Mouse (Mus musculus) erythroblast, embryonic 14.5 days (primary cell): ENCODE data around the gene Gpc6. TPM values are rescaled to one million over a fixed set of nuclear protein-coding genes. Genes with fewer than 3 reads are reported as not detected.

Experiments
- H3K27me3 ChIP-seq: 2 replicates; pipeline ENCODE4 v1.6.1; 2012; ENCODE audit warnings: inconsistent platforms; ENCODE audit not compliant: control insufficient read depth
- H3K36me3 ChIP-seq: 2 replicates; pipeline ENCODE4 v1.6.1; 2012; ENCODE audit warnings: mild to moderate bottlenecking, inconsistent platforms; ENCODE audit not compliant: control insufficient read depth
- H3K4me1 ChIP-seq: 2 replicates; pipeline ENCODE4 v1.6.1; 2012; ENCODE audit warnings: inconsistent platforms; ENCODE audit not compliant: control insufficient read depth
- H3K4me3 ChIP-seq: replicated peaks from 2 replicates; pipeline ENCODE3; 2012; ENCODE audit warnings: moderate library complexity, mild to moderate bottlenecking, inconsistent platforms
- H3K9me3 ChIP-seq: 2 replicates; pipeline ENCODE4 v1.6.1; 2012; ENCODE audit warnings: low read length, inconsistent platforms, mixed read lengths; ENCODE audit not compliant: control insufficient read depth
- GATA1 ChIP-seq: IDR thresholded peaks from 2 replicates; pipeline ENCODE4 v1.6.1; 2012; ENCODE audit warnings: low read length, inconsistent platforms, mixed read lengths
- TAL1 ChIP-seq: IDR thresholded peaks from 3 replicates; pipeline ENCODE4 v1.6.1; 2012; ENCODE audit warnings: low read length, inconsistent platforms, mixed read lengths
- polyA plus RNA-seq: library from polyadenylated mRNA; stranded (reverse); fragments of >175 nt; gene quantifications from 2 replicates; pipeline ENCODE4 v1.2.3, GENCODE M21; 2012

Gpc6 gene
- polyA plus RNA-seq, 1 experiment: not detected

DNA sequence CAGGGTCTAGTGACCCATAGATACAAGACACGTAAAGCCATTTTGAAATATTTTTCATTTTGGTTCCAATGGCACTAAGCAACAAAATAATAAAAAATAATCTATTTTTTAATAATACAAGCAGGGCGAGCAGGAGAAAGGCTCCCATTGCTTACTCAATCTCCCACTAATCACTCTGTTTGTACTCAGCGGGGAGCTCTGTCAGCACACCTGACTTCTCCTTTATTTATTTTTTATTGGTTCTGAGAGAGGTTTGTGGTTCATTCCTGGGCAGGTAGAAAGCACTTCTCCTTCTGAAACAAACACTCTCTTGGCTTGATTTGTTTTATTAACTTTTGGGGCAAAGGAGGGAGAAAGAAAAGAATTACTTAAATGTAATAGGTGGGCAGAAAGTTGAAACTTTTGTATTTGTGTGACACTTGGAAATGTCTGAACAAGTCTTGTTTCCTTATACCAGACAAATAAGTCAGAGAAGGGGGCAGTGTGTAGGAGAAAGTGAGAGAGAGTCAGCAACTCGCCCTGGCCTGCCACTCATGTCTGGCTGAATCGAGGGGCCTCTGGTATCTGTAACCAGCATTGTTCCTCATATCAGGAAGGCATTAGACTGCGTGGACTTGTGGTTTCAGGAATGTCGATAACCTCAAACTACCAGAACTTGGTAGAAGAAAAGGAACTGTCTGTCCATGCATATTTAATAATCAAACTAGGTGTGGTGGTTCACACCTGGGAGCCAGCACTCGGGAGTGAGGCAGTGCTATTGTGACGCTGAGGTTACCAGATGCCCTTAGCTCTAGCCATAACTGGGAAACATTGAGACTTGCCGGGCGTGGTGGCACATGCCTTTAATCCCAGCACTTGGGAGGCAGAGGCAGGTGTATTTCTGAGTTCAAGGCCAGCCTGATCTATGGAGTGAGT is 924.7 kb downstream of the Gpc6 start:
- Histone ChIP-seq H3K4me3 (no peak overlapping the region), H3K4me1 (no peaks in the 10 kb centered on the region), H3K27me3 (no peaks in the 10 kb centered on the region), H3K9me3 (peaks cover 12% of the 10 kb centered on the region; the same call in 1 of the 2 replicates), H3K36me3 (no peaks in the 10 kb centered on the region)
- TF ChIP-seq TAL1 (no peak), GATA1 (no peak)

DNA sequence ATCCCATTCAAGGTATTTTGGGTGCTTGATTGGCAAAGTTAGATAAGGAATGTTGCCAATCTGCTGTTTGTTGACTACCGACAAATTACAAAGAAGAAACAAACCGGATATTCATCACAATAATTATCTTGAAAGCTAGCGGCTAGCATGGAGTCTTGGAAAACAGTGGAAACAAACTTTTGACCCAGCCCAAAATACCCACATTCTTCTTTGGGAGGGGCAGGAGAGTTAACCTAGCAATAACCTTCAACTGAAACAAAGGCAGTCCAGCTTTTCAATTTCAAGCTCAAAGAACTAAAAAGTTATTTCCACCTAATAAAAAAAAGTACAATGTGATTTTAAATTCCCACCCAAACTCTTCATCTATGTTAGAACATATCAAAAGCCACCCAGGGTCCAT is 927.2 kb downstream of the Gpc6 start:
- Histone ChIP-seq H3K36me3 (no peaks in the 10 kb centered on the region), H3K9me3 (peaks cover 10% of the 10 kb centered on the region; the same call in 1 of the 2 replicates), H3K4me1 (no peaks in the 10 kb centered on the region), H3K27me3 (no peaks in the 10 kb centered on the region), H3K4me3 (no peak overlapping the region)
- no peak for TF ChIP-seq TAL1
- TF ChIP-seq GATA1: no peak

DNA sequence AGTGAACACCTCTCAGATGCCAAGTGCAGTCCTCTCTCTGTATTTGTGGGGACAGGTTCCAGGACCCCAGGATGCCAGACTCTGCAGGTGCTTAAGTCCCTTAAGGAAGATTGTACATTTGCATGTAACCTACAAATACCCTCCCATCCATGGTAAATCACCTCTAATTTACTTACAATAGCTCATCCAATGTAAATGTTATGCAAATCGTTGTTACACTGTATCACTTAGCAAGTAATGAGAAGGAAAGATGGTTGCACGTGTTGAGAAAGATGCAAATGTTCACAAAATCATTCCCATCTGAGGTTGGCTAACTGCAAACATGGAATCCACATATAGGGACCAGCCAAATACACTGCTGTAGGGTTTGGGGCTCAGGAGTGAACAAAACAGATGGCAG is 927.7 kb downstream of the Gpc6 start:
- H3K4me3 ChIP-seq: no peak overlapping the region
- TF ChIP-seq GATA1 (no peak), TAL1 (no peak)
- no peaks in the 10 kb centered on the region for H3K27me3 ChIP-seq
- no peaks in the 10 kb centered on the region for H3K36me3 ChIP-seq
- H3K9me3 ChIP-seq: peaks cover 10% of the 10 kb centered on the region; the same call in 1 of the 2 replicates
- no peaks in the 10 kb centered on the region for H3K4me1 ChIP-seq

DNA sequence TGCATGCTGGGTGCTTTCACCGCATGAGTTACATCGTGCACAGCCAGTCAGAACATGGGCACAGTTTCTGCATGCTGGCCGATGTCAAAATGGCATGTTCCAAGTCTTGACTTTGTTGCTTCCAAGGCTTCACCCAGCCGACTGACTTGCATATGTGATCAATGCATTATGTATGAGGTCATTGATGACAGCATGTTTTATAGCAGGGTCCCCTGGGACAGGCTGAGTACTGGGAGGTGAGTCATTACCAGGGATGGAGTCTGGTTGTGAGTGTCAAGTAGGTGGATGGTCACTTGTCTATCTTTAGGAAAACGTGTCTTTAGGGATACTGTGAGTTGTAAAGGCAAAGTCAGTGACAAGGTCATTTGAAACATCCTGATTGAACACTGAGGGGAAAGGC is 929.4 kb downstream of the Gpc6 start:
- Histone ChIP-seq H3K4me1 (no peaks in the 10 kb centered on the region), H3K27me3 (no peaks in the 10 kb centered on the region), H3K9me3 (peaks cover 10% of the 10 kb centered on the region; the same call in 1 of the 2 replicates), H3K36me3 (no peaks in the 10 kb centered on the region), H3K4me3 (no peak overlapping the region)
- TF ChIP-seq GATA1: no peak
- no peak for TF ChIP-seq TAL1

DNA sequence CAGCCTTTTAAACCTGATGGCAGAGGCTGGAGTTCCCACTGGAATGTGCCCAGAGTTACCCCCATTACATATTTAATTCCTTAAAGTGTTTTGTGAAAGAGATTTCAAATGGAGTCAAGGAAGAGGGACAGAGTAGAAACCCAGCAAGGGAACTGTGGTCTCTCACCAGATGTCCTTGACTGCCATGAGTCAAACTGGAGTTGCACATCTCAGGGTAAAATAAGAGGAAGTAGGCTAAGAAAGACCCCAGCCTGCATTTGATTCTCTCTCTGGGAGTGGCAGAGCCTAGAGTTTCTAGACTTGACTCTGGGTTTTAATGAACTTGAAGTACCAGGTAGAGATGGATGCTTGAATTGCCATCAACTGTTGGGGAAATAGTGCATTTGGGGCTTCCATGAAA is 946.2 kb downstream of the Gpc6 start:
- TF ChIP-seq TAL1 (no peak), GATA1 (no peak)
- Histone ChIP-seq H3K9me3 (peaks cover 30% of the 10 kb centered on the region), H3K27me3 (no peaks in the 10 kb centered on the region), H3K4me1 (no peaks in the 10 kb centered on the region), H3K4me3 (no peak overlapping the region), H3K36me3 (no peaks in the 10 kb centered on the region)

DNA sequence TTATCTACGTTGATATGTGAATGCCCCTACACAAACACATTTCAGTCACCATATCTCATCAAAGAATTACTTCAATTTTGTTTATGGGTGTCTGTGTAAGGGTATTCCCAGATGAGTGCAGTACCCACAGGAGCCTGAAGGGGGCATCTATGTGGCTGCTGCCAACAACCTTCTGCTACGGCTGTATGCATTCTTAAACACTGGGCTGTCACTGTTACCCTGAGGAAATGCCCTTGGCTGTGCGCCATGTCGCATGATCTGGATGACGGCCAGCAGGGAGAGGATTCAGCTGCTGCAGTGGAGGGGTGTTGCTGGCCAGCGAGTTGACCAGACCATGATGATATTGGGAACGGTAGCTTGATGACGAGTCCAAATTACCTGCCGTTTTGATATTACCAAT is 954.2 kb downstream of the Gpc6 start:
- no peak overlapping the region for H3K4me3 ChIP-seq
- H3K27me3 ChIP-seq: no peaks in the 10 kb centered on the region
- no peaks in the 10 kb centered on the region for H3K4me1 ChIP-seq
- peaks cover 13% of the 10 kb centered on the region for H3K9me3 ChIP-seq
- no peaks in the 10 kb centered on the region for H3K36me3 ChIP-seq
- TF ChIP-seq TAL1: no peak
- no peak for TF ChIP-seq GATA1

DNA sequence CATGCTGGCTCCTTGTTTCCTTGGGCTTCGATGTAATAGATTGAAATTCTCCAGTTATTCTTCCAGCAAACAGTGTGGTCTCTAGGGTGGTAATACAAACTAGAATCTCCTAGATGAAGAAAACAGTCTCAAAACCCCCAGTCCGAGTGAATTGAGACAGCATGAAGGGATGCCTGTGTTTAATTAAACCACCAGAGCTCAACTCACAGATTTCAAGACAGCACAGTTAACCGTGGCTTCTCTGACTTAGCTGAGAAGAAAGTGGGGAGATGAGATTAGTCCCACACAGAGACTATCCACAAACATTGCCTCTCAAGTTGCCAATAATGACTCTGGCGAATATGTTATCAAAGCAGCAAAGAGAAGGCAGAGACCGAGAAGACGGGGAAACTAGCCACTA is 956.0 kb downstream of the Gpc6 start:
- no peaks in the 10 kb centered on the region for H3K27me3 ChIP-seq
- no peak overlapping the region for H3K4me3 ChIP-seq
- H3K4me1 ChIP-seq: no peaks in the 10 kb centered on the region
- no peaks in the 10 kb centered on the region for H3K36me3 ChIP-seq
- H3K9me3 ChIP-seq: peaks cover 12% of the 10 kb centered on the region
- TF ChIP-seq TAL1: no peak

DNA sequence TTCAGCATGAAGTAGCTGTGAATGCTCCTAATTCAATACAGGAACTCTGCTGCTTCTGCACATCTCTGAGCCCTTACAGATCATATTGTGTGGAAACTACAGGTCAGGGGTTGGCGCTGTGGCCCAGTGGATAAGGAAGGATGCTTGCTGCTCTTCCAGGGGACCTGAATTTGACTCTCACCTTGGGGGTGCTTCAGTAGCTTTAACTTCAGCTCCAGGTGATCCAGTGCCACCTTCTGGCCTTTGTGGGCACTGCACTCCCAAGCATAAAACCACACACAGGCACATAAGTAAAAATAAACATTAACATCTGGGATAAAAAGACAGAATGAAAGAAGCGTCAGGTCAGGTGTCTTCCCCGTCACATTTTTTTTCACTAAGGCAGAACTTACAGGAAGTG is 957.1 kb downstream of the Gpc6 start:
- no peaks in the 10 kb centered on the region for H3K36me3 ChIP-seq
- peaks cover 9% of the 10 kb centered on the region for H3K9me3 ChIP-seq
- TF ChIP-seq TAL1: no peak
- TF ChIP-seq GATA1: no peak
- H3K27me3 ChIP-seq: no peaks in the 10 kb centered on the region
- no peak overlapping the region for H3K4me3 ChIP-seq
- H3K4me1 ChIP-seq: no peaks in the 10 kb centered on the region

DNA sequence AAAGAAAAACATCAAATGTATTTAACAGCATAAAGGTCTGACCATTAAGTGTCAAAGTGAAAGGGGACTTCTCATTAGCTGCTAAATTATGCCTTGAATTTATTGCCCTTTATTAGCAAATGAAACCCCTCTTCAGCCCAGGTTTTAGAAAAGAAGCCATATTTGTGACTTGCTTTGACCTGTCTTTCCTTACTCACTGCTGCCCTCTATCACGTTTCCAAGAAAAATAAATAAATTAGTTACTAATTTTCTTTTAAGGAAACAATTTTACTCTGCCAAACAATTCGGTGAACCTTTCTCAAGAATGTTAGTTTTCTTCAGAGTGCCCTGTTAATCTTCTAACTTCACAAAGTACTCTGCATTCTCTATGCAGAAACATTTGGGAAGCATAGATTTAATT is 964.5 kb downstream of the Gpc6 start:
- peaks cover 13% of the 10 kb centered on the region for H3K9me3 ChIP-seq
- TF ChIP-seq GATA1 (no peak), TAL1 (no peak)

DNA sequence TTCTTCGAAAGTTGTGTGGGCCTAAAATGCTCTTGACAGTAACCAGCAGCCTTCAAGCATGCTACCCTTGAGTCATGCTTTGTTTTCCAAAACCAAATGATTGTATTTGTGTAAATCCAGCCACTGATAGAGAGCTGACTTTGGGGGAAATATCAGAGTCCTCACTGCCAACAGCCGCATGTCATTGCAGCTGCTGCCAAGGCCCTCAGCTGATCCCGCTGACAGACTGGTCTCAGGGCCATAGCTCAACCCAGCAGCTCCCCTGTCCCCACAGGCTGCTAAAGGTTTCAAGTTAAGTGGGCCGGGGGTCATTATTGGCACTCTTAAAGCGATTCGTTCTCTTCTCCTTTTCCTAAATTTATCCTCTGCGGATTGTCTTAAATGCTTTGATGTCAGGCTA is 966.3 kb downstream of the Gpc6 start:
- no peak for TF ChIP-seq GATA1
- Histone ChIP-seq H3K4me1 (no peaks in the 10 kb centered on the region), H3K36me3 (no peaks in the 10 kb centered on the region), H3K27me3 (no peaks in the 10 kb centered on the region), H3K4me3 (no peak overlapping the region), H3K9me3 (peaks cover 25% of the 10 kb centered on the region)

More for the DNA sequence above, 964.5 kb downstream of the Gpc6 start:
- Histone ChIP-seq H3K27me3 (no peaks in the 10 kb centered on the region), H3K4me1 (no peaks in the 10 kb centered on the region), H3K36me3 (no peaks in the 10 kb centered on the region), H3K4me3 (no peak overlapping the region)
